ENCODE assay signal across 7 mouse cellular contexts in genomic region chr5:124247986-124248626, GRCm38 (mm10). TPM values are rescaled to one million over a fixed set of nuclear protein-coding genes. Genes with fewer than 3 reads are reported as not detected.
DNase-seq lines count a peak whose midpoint lies in the region; ATAC-seq lines count a peak whose summit lies in the region.

No protein-coding gene starts in this region.

- WGBS in embryonic facial prominence, embryonic 12.5 days = 35% methylated on average over 9 of the region's 9 CpGs
- WGBS in limb, embryonic 13.5 days = 49% methylated on average over 9 of the region's 9 CpGs
- WGBS in midbrain, embryonic 14.5 days = 15% methylated on average over 9 of the region's 9 CpGs

- H3K4me1 ChIP-seq in embryonic facial prominence, embryonic 12.5 days = peaks cover 22% of the 10 kb centered on the region
- H3K4me1 ChIP-seq in limb, embryonic 13.5 days = peaks cover 23% of the 10 kb centered on the region
- H3K4me1 ChIP-seq in midbrain, embryonic 14.5 days (ENCODE audit: control insufficient read depth, insufficient read depth, low read length) = peaks cover 18% of the 10 kb centered on the region

- 0 out of 2 replicates have a peak, but pooled peaks cover 3% of the 10 kb centered on the region for H3K27me3 ChIP-seq in embryonic facial prominence, embryonic 12.5 days
- no peaks in the 10 kb centered on the region for H3K27me3 ChIP-seq in limb, embryonic 13.5 days
- no peaks in the 10 kb centered on the region for H3K27me3 ChIP-seq in midbrain, embryonic 14.5 days (ENCODE audit: control insufficient read depth, insufficient read depth, low read length)

- no peak overlapping the region for H3K9ac ChIP-seq in embryonic facial prominence, embryonic 12.5 days
- 0 out of 2 replicates have a peak overlapping the region, but pooled peaks have one; percentile 86 for H3K9ac ChIP-seq in limb, embryonic 13.5 days
- no peak overlapping the region; the same call in 1 of the 2 replicates for H3K9ac ChIP-seq in midbrain, embryonic 14.5 days (replicated peaks; ENCODE audit: low read length)

- peak overlapping the region; percentile 41; the same call in 1 of the 2 replicates for H3K27ac ChIP-seq in embryonic facial prominence, embryonic 12.5 days
- H3K27ac ChIP-seq in limb, embryonic 13.5 days = 0 out of 2 replicates have a peak overlapping the region, but pooled peaks have one; percentile 2
- no peak overlapping the region for H3K27ac ChIP-seq in midbrain, embryonic 14.5 days (replicated peaks; ENCODE audit: low read depth, low read length)

- H3K9me3 ChIP-seq in embryonic facial prominence, embryonic 12.5 days = no peaks in the 10 kb centered on the region
- no peaks in the 10 kb centered on the region for H3K9me3 ChIP-seq in limb, embryonic 13.5 days
- H3K9me3 ChIP-seq in midbrain, embryonic 14.5 days (ENCODE audit: control insufficient read depth, low read length) = no peaks in the 10 kb centered on the region

- H3K4me3 ChIP-seq in embryonic facial prominence, embryonic 12.5 days = peak overlapping the region; percentile 60
- H3K4me3 ChIP-seq in limb, embryonic 13.5 days = peak overlapping the region; percentile 73
- peak overlapping the region; percentile 56 for H3K4me3 ChIP-seq in midbrain, embryonic 14.5 days (replicated peaks; ENCODE audit: low read depth, low read length)

- no peak for ATAC-seq in embryonic facial prominence, embryonic 12.5 days (ENCODE audit: insufficient number of reproducible peaks, insufficient read depth, low FRiP score, low TSS enrichment)
- no peak for ATAC-seq in limb, embryonic 13.5 days (ENCODE audit: low FRiP score, low read depth)
- no peak for ATAC-seq in midbrain, embryonic 14.5 days (ENCODE audit: low FRiP score, low TSS enrichment)

- H3K4me2 ChIP-seq in embryonic facial prominence, embryonic 12.5 days (replicated peaks) = peak overlapping the region; percentile 78
- peak overlapping the region; percentile 81 for H3K4me2 ChIP-seq in limb, embryonic 13.5 days (replicated peaks)
- H3K4me2 ChIP-seq in midbrain, embryonic 14.5 days (ENCODE audit: low read length) = peak overlapping the region; percentile 63

- intact Hi-C loops in heart, postnatal 14 days (cut with DNase I) = loop anchor here (2.0 to 5.0 kb wide), 3 partner anchors 23 to 85 kb away; no protein-coding TSS in a partner anchor

- peak; percentile 74 for DNase-seq in ZHBTc4 (ENCODE audit: low read depth, low spot score)
- DNase-seq in heart, postnatal 14 days = peak; percentile 37 to 53
- no peak for DNase-seq in midbrain, embryonic 14.5 days
- DNase-seq in right cerebral cortex, adult 2 months (ENCODE audit: low spot score in 2 of 2) = no peak
- no peak for DNase-seq in left cerebral cortex, adult 11 months (ENCODE audit: low spot score)

- peaks cover 14% of the 10 kb centered on the region; the same call in 1 of the 2 replicates for H3K36me3 ChIP-seq in embryonic facial prominence, embryonic 12.5 days
- H3K36me3 ChIP-seq in limb, embryonic 13.5 days = peaks cover 33% of the 10 kb centered on the region
- H3K36me3 ChIP-seq in midbrain, embryonic 14.5 days (ENCODE audit: control insufficient read depth, insufficient read depth, low read length) = 0 out of 2 replicates have a peak, but pooled peaks cover 7% of the 10 kb centered on the region

RNA-seq across cellular contexts. Expression of gene Pitpnm2, which starts 1.5 kb away (rescaled TPM):
- polyA plus RNA-seq in embryonic facial prominence, embryonic 12.5 days (2016; fragmentation: Nextera tagmentation; extraction: Ambion mirVana) = 4.4 and 4.8 TPM in 2 replicates
- 10 to 100 TPM; 47.9 to 52.4 TPM for total RNA-seq in heart, postnatal 14 days (2021)
- 3.5 and 4.2 TPM in 2 replicates for polyA plus RNA-seq in limb, embryonic 13.5 days (2015; fragmentation: Nextera tagmentation; extraction: Ambion mirVana)
- polyA plus RNA-seq in midbrain, embryonic 14.5 days (2014; fragmentation: Nextera tagmentation; extraction: Ambion mirVana) = 10.7 and 11.6 TPM in 2 replicates

Comparison
In these comparisons a context has a peak if more than half of its experiments do, and no peak if none do; other contexts are left out.
1. DNase-seq: peak in ZHBTc4 (single experiment) and heart, postnatal 14 days (2 of 2); none in midbrain, embryonic 14.5 days (single experiment), right cerebral cortex, adult 2 months (0 of 2) and left cerebral cortex, adult 11 months (single experiment).
2. Peak in every context shown above with its lines, with median percentiles within 50 percentile points of each other: H3K4me2 ChIP-seq and H3K4me3 ChIP-seq.